Mouse (Mus musculus): Measurements from ENCODE around the gene Lingo2. TPM values are rescaled to one million over a fixed set of nuclear protein-coding genes. Genes with fewer than 3 reads are reported as not detected.

Lingo2 gene
- total RNA-seq, 2 experiments from 2014 or later: 47.0 to 61.3 TPM

DNA sequence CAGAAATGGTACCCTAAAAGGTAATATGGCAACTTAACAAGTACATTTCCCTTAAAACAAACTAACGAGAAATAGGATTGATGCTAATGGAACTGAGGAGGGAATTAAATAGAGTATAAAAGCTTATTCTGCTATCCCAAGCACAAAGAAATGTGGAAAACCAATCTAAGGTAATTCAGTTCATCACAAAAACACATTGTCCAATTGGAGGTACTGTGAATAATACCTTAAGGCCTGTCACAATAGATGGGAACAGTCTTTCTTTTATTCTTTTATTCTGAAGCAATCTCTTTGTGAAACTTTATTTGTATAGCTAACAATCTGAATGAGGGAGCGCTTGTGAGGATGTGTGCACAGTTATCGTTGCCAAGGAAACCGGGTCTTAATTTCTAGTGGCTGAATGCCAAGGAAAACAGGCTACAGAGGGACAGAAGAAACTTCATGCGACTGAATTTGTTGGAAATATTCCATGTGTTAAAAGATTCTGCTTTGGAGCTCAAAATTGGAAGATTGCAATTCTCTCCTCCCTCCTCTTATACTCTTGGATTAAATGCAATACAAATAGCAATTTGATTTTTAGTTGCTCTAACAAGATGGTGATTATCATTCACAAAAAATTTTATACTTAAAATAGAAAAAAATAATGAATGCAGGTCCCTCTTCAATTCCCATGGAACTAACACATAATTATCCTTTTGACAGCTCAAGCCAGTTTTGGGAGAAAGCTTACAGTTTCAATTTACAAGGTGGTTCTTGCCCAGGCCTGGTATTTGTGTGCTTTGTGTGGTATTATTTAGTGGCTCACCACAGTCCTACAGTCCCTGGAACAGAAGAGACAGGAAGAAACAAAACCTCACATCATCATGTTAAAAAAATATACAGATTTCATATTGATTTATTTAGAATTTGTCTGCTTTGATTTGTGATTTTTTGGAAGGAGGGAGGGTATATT, 1065.7 kb downstream of the Lingo2 start:
- peak in 1 of 2 experiments; percentile 30 for DNase-seq (ENCODE audit: low spot score in 2 of 2)

DNA sequence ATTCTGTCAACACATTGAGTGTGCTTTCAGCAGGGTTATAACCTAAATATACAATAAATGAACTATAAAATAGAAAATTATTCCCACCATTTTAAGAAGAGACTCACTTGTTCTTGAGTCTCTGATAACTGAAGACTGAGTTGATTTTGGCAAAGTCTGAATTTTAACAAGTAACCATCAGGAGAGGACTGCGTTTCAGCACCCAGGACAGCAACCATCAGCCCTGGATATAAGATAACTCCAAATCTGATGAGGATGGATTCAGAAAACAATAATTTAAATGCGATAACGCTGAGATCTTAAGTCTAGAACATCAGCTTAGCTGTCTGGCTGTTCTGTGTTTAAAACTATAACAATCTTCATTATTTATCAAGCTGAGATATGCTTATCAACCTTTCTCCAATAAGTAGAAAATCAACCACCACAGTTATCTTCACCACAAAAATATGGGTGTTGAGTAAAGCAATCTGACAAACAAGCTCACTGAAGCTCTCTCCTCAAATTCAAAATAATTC, 1066.5 kb downstream of the Lingo2 start:
- DNase-seq (ENCODE audit: low spot score in 2 of 2): no peak

DNA sequence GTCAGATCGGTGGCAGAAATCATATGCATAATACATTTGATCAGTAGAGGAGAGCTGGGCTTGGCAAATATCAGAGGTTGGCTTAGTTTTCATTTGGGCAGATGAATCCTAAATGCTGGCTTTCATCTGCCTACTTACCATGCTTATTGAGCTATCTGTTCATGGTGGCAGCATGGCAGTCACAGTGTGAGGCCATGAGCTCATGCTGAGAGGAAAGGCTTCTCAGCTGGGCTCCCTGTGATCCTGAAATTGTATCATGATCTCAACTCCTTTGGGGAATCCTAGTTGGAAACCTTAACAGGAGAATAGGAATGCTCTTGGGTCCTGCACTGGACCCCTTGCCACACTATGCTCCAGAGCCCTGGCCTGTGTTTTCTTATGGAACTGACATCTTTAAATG, 1105.0 kb downstream of the Lingo2 start:
- no peak for DNase-seq (ENCODE audit: low spot score in 2 of 2)

DNA sequence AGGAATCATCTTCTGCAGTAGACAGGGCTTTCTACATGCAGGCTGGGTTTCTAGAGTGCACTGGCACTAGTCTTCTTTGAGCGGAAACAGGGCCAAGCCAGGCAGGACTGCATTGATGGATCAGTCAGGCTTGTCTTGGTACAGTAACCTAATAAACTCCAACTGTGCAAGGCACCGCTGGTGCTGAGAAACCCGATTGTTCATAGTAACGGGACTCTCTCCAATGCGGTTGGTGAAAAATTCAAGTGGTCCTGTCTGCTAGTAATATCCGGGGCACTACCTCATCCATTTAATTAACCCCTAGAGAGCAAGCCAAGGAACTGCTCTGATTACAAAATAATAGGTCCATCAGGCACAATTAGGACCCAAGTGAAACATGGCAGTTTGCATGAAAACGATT, 1106.4 kb downstream of the Lingo2 start:
- DNase-seq (ENCODE audit: low spot score in 2 of 2): peak; percentile 57 to 61

DNA sequence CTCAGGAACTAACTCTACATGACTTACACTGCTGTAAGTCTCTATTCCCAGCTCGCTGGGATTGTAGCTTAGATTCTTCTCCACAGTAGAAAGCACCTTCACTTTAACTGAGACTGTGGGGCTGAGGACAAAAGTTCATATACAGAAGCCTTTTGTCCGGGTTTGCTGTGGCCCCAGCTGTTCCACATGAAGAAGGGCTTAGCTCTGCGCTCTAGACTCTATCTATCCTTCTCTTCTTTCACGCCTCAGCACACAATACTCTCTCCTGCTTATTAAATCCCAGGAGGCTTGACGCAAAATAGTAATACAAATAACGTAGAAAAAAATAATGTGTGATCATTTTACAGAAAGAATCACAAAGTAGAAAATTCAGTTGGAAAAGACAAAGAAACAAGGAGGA, 1107.0 kb downstream of the Lingo2 start:
- DNase-seq (ENCODE audit: low spot score in 2 of 2): peak; percentile 7 to 17

DNA sequence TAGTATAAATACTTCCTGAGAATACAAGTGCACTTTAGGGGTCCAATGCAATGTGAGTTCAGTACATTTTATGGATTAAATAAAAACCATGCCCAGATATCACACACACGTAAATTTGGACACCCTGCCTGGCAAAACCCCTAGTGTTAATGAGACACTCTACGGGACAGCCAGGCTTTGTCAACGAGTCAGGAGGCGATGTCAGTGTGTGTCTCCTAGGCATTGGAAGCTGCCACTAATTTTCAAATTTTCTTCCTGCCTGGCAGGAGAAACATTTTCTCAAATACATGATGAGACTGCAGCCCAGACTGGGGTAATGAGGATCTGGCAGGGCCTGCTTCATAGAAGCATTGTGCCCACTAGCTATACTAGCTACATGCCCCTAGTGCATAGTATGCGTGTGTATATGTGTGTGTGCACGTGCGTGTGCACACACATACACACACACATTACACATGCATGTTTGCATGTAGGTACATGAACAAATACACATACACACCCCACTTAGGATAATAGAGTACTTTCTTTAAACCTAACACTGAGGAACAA, 1128.2 kb downstream of the Lingo2 start:
- no peak for DNase-seq (ENCODE audit: low spot score in 2 of 2)

DNA sequence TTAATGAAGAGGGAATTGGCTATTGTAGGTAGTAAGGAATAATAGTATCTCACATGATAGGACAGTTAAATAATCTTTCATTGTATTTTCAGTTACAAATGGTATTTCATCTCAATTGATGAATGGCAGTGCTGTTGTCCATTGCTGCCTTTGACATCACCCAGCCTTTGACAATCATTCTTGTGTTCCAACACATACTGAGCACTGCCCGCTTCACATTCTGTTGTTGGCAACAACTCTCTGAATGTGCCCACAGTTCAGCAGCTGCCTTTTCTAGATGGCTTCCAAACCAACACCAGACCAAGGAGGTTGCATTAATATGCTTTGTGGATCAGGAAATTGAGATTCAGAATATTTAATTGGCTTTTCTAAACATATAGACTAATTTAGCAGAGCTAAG, 1130.8 kb downstream of the Lingo2 start:
- DNase-seq (ENCODE audit: low spot score in 2 of 2): no peak

DNA sequence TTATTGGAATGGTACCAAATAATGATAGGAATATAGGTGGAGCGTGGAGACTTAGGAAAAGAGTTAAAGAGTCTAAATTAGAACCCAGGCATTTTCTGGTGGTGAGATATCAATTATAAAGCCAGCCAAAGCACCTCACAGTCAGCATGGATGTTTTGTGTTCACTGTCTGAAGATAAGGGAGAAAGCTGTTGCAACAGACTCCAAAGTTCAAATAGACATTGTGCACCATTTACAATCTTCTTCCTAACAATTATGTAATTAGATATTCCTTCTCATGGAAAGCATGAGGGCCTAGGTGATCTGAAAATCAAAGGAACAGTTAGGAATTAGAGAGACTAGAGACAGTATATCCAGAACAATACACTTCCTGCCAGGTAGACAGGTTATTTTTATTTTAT, 1136.8 kb downstream of the Lingo2 start:
- DNase-seq (ENCODE audit: low spot score in 2 of 2): no peak

DNA sequence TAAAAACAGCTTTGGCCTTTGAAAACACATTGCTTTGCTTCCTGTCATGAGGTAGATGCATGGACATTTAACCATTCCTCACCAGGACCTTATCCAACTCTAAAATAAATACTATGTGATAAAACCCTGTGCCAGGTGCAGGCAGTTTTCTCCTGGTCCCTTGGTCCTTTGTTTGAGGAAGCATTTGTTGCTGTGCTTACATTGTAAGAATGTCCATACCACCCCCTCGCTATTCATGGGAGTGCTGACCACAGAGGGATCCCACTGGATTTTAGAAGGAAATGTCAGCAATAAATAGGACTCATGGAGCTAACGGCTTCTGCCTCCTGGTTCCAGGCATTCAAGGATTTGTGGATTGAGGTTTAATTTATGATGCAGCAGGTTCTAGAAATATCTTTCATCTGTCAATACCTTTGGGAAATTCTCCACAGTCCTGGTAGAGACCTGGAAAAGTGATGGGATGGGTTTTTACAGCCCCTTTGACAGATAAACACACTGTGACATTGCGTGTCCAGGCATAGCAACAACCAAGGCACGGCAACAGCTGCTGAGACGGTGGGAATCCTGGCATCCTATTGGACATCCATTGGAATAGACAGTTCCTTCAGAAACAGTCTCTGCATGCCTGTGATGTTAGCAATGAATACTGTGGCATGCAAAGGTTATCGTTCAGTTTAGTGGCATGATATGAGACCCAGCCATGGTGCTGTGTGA, 1143.9 kb downstream of the Lingo2 start:
- DNase-seq (ENCODE audit: low spot score in 2 of 2): no peak

DNA sequence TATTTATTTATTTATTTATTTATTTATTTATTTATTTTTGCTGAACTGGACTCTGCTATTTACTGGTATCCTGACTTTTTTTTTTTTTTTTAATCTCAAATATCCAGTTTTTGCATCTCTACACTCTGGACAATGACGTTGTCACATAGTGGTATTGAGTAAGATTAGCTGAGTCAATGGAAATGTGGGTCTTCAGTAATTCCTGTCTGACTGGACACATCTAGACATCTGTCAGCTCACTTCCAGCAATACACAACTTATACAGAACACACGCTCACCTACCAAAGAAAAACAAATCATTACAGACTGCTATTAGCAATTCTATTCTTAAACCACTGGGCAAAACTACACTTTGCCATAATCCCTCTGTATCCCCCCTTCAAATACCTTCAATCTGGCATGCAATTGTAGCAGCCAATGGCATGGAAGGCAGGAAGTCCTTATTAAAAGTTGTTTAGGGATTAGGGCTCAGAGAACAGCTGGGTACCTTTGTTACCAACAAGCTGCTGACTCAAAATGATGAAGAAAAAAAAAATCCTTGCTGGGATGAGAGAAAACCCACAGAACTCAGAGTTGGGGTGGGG, 1144.6 kb downstream of the Lingo2 start:
- DNase-seq (ENCODE audit: low spot score in 2 of 2): no peak

DNA sequence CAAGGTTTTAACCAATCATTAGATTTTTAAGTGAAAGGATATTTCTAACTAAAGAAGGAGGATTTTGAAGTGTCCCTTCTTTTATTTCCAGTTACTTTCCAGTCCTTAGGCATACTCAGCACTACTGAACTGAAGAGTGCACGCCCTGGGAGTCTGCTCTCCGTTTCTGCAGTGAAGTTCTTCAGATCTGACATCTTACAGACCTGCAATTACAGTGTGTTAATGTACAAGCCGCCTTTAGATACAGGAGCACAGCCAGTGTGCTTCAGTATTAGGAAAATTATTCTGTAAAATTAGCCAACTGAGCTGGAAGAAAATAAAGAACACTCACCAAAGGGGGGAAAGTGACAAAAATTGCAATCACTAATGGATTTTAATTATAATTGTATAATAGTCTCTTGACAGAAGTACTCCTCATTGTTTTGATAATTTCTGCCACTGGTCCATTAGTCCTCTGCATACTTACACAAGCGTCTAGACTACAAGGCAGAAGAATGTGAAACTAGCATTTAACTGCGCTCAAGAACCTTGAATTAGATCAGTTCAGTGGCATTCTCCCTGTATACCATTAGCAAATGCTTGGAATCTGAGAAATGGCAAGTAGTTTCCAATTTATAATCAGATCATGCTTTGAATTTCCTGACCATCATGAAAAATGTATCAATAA, 1167.2 kb downstream of the Lingo2 start:
- DNase-seq (ENCODE audit: low spot score in 2 of 2): no peak

DNA sequence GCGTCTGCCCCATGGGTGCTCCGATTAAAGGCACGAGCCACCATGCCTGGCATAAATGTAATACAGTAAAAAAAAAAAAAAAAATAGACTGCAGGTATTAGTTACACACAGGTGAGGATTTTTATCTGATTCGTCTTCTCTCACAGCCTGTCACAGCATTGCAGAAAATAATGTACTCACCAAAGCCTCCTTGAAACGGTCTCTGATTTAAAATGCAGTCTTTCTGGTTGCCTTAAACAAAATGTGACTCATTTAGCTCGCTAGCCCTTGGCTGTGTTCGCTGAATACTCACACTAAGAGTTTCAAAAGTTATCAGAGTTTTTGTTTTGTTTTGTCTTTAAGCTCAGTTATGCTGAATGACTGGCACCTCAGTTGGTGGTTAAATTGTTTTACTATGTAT, 1180.7 kb downstream of the Lingo2 start:
- no peak for DNase-seq (ENCODE audit: low spot score in 2 of 2)

DNA sequence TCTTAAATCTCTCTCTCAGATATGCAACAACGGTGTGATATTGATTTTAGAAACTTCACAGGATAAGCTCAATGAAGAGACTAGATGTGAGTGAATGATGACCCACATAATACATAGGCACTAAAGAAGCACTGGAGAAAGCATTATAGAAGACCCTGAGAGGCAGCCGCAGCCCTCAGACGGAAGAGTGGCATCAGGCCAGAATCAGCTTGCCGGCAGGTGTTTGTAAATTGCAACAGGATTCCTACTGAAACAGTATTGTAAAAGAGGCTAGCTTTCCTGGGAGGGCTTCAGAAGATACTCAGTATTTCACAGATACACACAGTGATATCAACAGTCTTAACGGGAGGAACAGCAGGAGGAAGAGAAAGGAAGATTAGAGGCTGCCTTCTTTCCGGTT, 1184.6 kb downstream of the Lingo2 start:
- DNase-seq (ENCODE audit: low spot score in 2 of 2): no peak

DNA sequence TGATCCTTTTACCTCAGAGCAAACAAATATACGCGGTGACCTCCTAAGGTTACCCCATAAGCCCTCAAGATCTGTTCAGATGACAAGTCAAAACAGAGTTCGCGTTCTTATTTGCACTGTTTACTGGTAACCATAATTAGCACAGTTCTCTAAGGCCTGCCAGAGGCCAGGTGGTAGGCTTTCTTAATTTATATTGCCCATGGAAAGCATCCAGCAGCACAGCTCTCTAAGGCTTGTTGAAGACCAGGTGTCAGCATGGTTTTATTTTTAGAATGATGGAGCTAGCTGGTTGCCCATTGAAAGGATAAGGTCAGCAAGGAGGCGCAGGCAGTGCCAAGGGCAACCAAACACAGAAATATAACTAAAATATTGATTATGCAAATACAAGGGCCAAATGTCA, 1190.4 kb downstream of the Lingo2 start:
- DNase-seq (ENCODE audit: low spot score in 2 of 2): no peak

DNA sequence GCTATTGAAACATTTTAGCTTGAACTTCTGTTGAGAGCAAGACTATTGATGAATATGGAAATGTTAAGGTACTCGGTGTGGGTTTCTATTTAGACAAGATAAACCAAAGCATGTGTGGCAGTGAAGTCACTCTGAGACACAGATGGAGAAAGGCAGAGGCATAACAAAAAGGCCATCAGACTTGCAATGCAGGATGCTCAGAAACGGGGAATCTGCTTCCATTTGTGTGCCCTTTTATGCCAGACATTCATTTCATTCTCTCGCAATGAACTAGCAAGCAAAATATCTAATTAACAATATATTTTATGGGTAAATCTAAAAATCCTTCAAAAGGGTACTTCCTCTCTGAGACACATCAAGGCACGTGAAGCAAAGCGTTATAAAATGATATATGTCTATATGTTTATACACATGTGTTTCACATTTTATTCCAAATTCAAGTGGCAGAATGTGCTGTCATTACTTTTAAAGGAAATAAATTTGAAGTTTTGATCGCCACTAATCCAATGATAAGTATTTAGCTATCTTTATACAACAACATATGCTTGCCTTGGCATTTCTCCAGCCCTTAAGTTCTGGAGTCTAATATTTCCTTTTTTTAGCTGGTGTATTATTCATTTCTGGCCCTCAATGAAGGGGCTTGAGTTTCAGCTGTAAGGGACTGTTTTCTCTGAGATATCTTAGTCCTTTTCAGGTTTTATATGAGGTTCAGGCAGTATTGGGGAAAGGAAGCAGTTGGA, 1199.3 kb downstream of the Lingo2 start:
- DNase-seq (ENCODE audit: low spot score in 2 of 2): no peak

DNA sequence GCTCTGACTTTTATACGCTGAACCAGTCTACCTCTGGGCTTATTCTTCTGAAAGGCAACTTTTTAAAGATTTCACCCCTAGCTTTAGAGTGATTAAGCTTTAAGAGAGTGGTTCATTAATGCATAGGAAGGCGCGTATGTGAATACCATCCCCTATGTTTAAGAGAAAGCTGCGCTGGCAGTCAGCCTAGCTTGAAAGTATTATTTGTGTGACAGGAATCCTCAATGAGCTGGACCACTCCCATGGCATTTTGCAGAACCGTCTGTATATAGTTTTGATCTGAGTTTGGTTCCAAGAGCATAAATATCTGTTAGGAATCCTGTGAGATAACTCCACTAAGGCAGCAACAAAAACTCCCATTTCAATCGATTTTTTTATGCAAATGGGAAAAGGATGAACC, 1204.9 kb downstream of the Lingo2 start:
- DNase-seq (ENCODE audit: low spot score in 2 of 2): no peak

DNA sequence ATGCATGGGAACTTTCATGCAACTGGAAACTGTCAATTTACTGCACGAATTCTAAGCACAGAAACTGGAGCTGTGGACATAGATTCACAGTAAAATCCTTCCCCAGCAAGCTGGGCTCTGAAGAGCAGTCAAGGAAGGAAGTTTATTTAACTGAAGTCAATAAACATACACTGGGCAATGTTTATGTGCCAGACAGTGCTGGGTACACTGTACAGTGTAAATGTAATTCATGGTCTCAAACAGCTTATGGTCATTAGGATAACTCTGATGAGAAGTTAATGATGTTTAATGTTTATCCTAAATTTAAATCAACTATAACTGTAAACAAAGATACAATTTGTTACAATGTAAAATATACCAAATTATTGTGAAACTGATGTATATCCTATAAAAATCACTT, 1226.8 kb downstream of the Lingo2 start:
- DNase-seq (ENCODE audit: low spot score in 2 of 2): no peak

DNA sequence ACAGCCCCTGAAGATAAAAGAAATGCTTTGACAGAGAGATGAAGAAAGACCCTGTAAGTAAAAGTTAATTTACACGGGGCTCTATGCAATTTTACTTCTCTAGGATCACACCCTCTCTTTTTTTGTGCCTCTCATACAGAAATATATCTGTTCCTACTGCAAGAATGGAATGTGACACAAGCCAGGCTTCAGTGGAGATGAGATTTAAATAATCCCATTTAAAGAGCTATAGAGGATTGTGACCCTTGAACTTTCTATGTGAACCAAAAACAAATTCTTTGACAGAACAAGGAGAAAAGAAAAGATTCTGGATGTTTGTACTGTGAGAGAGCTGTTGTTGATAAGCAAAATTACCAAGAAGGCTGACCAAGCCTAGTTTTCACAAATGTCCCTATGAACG, 1247.4 kb downstream of the Lingo2 start:
- DNase-seq (ENCODE audit: low spot score in 2 of 2): no peak

DNA sequence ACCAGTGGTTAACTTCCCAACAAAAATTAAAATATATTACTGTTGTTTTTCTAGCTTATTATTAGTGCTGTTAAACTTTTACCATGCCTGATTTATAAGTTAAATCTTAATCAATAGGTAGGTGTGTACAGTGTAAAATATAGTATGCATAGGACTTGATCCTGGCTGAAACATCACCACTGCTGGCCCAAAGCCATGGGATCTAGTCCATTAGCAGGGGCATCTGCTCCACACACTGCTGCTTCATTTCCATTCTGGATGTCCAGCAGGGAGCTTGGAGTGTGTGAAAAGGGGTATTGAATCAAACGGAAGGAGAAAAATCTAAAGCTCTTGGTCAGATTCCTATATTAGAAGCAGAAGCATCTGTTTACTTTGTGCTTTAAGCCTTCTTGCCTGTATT, 1248.9 kb downstream of the Lingo2 start:
- no peak for DNase-seq (ENCODE audit: low spot score in 2 of 2)

DNA sequence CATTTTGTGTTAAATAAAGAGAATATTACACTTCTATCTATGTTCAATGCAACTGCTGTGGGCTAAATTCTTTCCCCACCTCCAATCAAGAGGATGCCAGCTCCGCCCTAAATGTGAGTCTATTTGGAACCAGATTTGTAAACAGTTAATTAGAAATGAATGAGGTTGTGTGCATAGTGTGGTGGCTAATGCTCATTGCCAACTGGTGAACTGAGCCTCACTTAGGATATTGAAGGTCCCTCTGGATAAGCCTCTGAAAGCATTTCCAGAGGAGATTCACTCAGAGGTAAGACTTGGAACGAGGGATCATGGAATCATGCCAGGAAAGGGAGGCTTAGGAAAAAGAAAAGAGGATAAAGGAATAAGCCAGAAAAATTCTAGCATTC, 1256.4 kb downstream of the Lingo2 start:
- DNase-seq (ENCODE audit: low spot score in 2 of 2): no peak

Measured in layer of hippocampus, postnatal 10 days (tissue).